Mouse (Mus musculus): ENCODE data around the gene Clybl.

- TF ChIP-seq PAX5 (IDR thresholded peaks at IDR 0.05; ENCODE audit: low read length) (no peak), USF2 (conservative IDR thresholded peaks at IDR 0.05; ENCODE audit: low read depth, low read length) (no peak), MYC (IDR thresholded peaks at IDR 0.05; ENCODE audit: low read depth, low read length) (no peak), GABPA (IDR thresholded peaks at IDR 0.05; ENCODE audit: insufficient replicate concordance, low read depth, low read length) (no peak)
These were observed 223.7 kb downstream of the Clybl start for GRCm38 (mm10) chr14:122405236-122405635.

Data from CH12.LX (cell line).